Mouse (Mus musculus): ENCODE measurements around the gene Rassf5. TPM values are rescaled to one million over a fixed set of nuclear protein-coding genes. Genes with fewer than 3 reads are reported as not detected.

Gene Rassf5
- 100 to 1,000 TPM; 197 to 202 TPM for total RNA-seq (2023)

DNA sequence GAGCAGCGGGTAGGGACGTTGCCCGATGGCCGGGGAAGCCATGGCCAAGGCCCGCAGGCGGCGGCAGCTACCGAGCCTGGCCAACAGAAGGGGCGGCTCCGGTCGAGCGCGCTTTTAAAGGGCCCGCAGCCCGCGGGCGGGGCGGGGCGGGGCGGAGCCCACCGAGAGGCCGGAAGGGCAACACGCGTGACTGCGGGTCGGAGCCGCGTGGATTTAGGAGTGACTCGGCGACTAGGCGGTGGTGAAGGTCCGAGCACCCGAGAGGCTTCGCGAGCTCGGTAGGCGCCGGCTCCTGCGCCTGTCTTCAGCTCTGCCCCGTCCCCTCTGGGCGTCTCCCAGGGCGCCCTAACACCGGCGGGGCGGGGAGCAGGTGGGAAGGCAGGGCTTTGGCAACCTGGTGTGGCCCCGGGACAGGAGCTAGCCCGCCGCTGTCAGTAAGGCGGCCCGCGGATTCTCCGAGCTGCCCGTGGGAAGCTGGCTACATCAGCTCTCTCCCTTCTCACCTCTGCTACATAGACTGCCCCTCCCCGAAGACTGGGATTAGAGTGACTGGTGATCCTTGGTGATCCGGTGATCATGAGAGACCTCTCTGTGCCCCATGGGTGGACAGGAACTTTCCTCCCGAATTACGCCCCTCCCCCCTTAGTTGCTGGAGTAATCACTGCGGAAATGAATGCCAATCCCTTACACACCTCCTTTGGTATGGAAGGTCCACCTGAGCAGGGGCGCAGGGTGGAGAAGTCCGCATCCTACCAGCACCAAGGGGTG lies at the start of gene Rassf5:
Rassf5 (minus strand) TSS at position 170 of the 768 bp plus-strand sequence.

DNA sequence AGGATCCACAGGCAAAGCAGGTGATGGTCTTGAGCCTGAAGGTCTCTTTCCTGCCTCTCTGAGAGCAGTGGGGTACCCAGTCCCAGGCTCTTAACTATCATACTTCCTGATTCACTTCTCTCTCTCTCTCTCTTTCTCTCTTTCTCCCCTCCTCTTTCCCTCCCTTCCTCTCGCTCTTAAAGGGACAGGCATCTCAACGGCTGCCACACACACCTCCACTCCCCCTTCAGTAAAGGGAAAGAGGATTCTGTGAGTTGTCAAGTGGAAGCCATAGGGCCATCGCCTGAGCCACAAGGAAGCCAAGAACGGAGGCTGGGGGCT lies 34.4 kb upstream of the Rassf5 start, which contains the start of gene Ikbke:
Ikbke (minus strand) TSS at position 151 of the 321 bp plus-strand sequence.

DNA sequence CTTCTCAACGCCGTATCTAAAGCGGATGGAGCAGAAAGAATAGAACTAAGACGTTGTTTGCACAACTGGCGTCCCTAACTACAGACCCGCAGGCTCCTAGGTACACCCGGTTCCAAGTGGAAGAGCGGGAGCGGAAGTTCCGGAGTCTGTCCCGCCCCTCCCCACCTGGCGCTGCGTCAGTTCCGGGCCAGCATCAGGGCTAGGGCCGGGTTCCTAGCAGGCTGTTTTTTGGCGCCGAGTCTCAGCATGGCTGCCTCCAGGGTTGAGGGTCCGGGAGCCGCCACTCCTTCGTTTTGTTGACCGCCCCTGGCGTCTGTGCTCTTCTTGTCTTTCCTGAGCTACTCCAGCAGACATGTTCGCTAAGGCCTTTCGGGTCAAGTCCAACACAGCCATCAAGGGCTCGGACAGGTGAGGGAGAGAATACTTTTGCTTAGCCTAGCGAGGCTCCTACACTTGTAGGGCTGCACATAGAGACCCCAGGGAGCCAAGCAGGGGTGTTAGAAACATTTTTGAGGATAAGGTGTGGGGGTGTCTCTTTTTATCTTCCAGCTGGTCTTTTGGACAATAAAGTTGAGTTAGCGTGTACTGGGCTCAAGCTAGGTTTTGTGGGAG lies 91.9 kb downstream of the Rassf5 start, which contains the start of gene Eif2d:
Eif2d (plus strand) TSS at position 164 of the 612 bp plus-strand sequence.

DNA sequence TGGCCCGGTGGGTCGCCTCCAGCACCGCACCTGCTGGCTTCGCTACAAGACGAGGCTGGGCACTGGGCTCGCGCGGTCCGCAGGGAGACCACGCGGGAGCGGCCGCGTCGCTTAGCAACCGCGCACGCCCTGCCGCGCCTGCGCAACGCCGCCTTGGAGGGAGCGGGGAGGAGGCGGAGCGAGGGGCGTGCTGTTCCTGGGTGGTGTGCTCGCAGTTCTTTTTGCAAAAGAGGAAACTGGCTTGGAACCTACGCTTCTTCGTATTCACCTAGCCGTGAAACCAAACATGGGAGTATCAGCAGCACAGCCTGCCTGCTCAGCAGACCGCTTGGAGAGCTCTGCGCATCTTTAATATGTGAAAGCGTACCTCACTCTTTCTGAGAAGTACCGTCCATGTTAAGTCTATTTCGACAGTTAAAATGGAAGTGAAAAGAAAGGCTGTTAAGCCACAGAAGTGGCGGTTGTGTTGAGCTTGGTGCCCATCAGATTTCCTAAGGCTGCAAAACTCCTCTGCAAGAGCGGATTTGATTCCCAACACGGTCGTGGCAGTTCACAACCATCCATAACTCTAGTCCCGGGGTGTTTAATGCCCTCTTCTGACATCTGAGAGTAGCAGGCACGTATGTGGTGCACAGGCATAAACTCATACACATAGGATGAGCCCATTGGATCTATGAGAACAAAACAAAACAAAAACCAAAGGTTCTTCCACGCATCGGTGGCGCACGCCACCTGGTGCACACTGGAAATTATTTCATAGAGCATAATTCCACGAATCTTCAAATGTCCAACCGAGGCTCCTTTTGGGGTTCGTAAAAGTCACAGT lies 106.7 kb downstream of the Rassf5 start, which contains the start of gene Dyrk3:
Dyrk3 (minus strand) TSS at position 150 of the 826 bp plus-strand sequence.

Other genes with a start within 250 kb of the Rassf5 start
- gene Il10, start 225.4 kb downstream of the Rassf5 start, total RNA-seq (2023), result 1 to 10 TPM in 1 of 2 experiments, under 1 TPM in 1; 0.86 to 1.1 TPM
- gene Mapkapk2, start 147.4 kb downstream of the Rassf5 start, total RNA-seq (2023), result 100 to 1,000 TPM; 437 to 448 TPM
- gene Dyrk3, start 106.9 kb downstream of the Rassf5 start, total RNA-seq (2023), result 10 to 100 TPM; 11.9 to 13.1 TPM
- 10 to 100 TPM; 12.3 to 17.0 TPM for gene Eif2d, start 92.1 kb downstream of the Rassf5 start, total RNA-seq (2023)
- 10 to 100 TPM; 53.7 to 59.9 TPM for gene Ikbke, start 34.3 kb upstream of the Rassf5 start, total RNA-seq (2023)

Measured in monocyte, adult 59 days (primary cell).